Mouse (Mus musculus) right cerebral cortex, postnatal 36 days (tissue): ENCODE results near the gene Pea15a.
"Not testable (repeated sequence)": the region's sequence is repeated elsewhere in the genome, so short reads cannot be mapped to it uniquely, and the experiment has no call there.

ENCODE experiments used
- DNase-seq, 2 experiments: peaks; one replicate each; pipeline ENCODE4 v3.0.0; 2022; ENCODE audit warnings: low spot score in 2 of 2, mixed read lengths in 1 of 2

The Pea15a gene

GRCm38 (mm10) chr1:172206141-172206917 lies at the start of gene Pea15a:
TSS of gene Pea15a (minus strand) at chr1:172206804.
- DNase-seq = peak; percentile 74

GRCm38 (mm10) chr1:172247679-172248078 lies 41.1 kb upstream of the Pea15a start:
- no peak for DNase-seq

- DNase-seq = peak in 1 of 2 experiments; percentile 16
Measured at GRCm38 (mm10) chr1:172247216-172247615, 40.6 kb upstream of the Pea15a start.

GRCm38 (mm10) chr1:172244645-172245044 lies 38.0 kb upstream of the Pea15a start:
- not testable (repeated sequence) for DNase-seq

GRCm38 (mm10) chr1:172243547-172244205 lies 37.1 kb upstream of the Pea15a start:
- no peak for DNase-seq

GRCm38 (mm10) chr1:172242401-172242800 lies 35.8 kb upstream of the Pea15a start:
- no peak for DNase-seq

GRCm38 (mm10) chr1:172240945-172241708 lies 34.5 kb upstream of the Pea15a start:
- DNase-seq = no peak

- no peak for DNase-seq
Measured at GRCm38 (mm10) chr1:172229215-172229614, 22.6 kb upstream of the Pea15a start.

- DNase-seq = no peak
Measured at GRCm38 (mm10) chr1:172228209-172228608, 21.6 kb upstream of the Pea15a start.

GRCm38 (mm10) chr1:172221297-172222063 lies 14.9 kb upstream of the Pea15a start:
- DNase-seq = no peak

- no peak for DNase-seq
Measured at GRCm38 (mm10) chr1:172220414-172220813, 13.8 kb upstream of the Pea15a start.

GRCm38 (mm10) chr1:172219451-172220406 lies 13.1 kb upstream of the Pea15a start, which contains the start of gene Casq1:
TSS of gene Casq1 (minus strand) at chr1:172219868.
- no peak for DNase-seq

GRCm38 (mm10) chr1:172218164-172218910 lies 11.7 kb upstream of the Pea15a start:
- DNase-seq = no peak

- peak; percentile 80 to 82 for DNase-seq
Measured at GRCm38 (mm10) chr1:172217148-172217547, 10.5 kb upstream of the Pea15a start.

- no peak for DNase-seq
Measured at GRCm38 (mm10) chr1:172214748-172215147, 8.1 kb upstream of the Pea15a start.

- DNase-seq = no peak
Measured at GRCm38 (mm10) chr1:172213771-172214170, 7.2 kb upstream of the Pea15a start.

- DNase-seq = no peak
Measured at GRCm38 (mm10) chr1:172212776-172213175, 6.2 kb upstream of the Pea15a start.

- DNase-seq = no peak
Measured at GRCm38 (mm10) chr1:172207111-172207584, 544 bp upstream of the Pea15a start.

- no peak for DNase-seq
Measured at GRCm38 (mm10) chr1:172205741-172206087, 890 bp downstream of the Pea15a start.
